Mouse (Mus musculus) forebrain, embryonic 12.5 days (tissue): ENCODE results near the gene Npr2. TPM values are rescaled to one million over a fixed set of nuclear protein-coding genes. Genes with fewer than 3 reads are reported as not detected.

ENCODE experiments used
- ATAC-seq: fragments of 200-750 bp; cut with Nextera tagmentation; 2 replicates; pipeline ENCODE4 v1.8.0; 2017; ENCODE audit warnings: moderate TSS enrichment; ENCODE audit not compliant: low FRiP score
- H3K27ac ChIP-seq: fragments of 300-500 bp; sonication (generic); 2 replicates; pipeline ENCODE4 v1.5.1; 2016; ENCODE audit warnings: mild to moderate bottlenecking
- H3K27me3 ChIP-seq: fragments of 300-500 bp; sonication (generic); 2 replicates; pipeline ENCODE4 v1.6.1; 2016; ENCODE audit warnings: mild to moderate bottlenecking
- H3K36me3 ChIP-seq: fragments of 300-500 bp; sonication (generic); replicated peaks from 2 replicates; pipeline ENCODE4 v1.6.1; 2016; ENCODE audit warnings: mild to moderate bottlenecking
- H3K4me1 ChIP-seq: fragments of 300-500 bp; sonication (generic); 2 replicates; pipeline ENCODE4 v1.6.1; 2016
- H3K4me2 ChIP-seq: fragments of 300-500 bp; sonication (generic); 2 replicates; pipeline ENCODE4 v1.6.1; 2016; ENCODE audit warnings: mild to moderate bottlenecking, moderate library complexity
- H3K4me3 ChIP-seq: fragments of 300-500 bp; sonication (generic); replicated peaks from 2 replicates; pipeline ENCODE4 v1.5.1; 2016; ENCODE audit warnings: mild to moderate bottlenecking
- H3K9ac ChIP-seq: fragments of 300-500 bp; sonication (generic); 2 replicates; pipeline ENCODE4 v1.6.1; 2016; ENCODE audit warnings: mild to moderate bottlenecking
- H3K9me3 ChIP-seq: fragments of 300-500 bp; sonication (generic); 2 replicates; pipeline ENCODE4 v1.6.1; 2016
- WGBS: fragments of 180-500 bp; shearing (Covaris S2); methylation state at CpG from one replicate; pipeline ENCODE4 v1.1.7; 2016; 5-methylcytosine and 5-hydroxymethylcytosine counted together
- polyA plus RNA-seq: library from polyadenylated mRNA; unstranded; fragments of >200 nt; fragmentation: Nextera tagmentation; extraction: Ambion mirVana; gene quantifications from 2 replicates; pipeline ENCODE4 v1.2.1, GENCODE M21; 2016

Npr2 gene
- polyA plus RNA-seq, 1 experiment from 2014 or later = 14.9 TPM

GRCm38 (mm10) chr4:43656339-43657109 lies 24.8 kb downstream of the Npr2 start, which contains the start of gene Hint2:
Hint2 (minus strand) TSS chr4:43656466.
- peaks cover 18% of the 10 kb centered on the region for H3K4me1 ChIP-seq
- no peaks in the 10 kb centered on the region for H3K9me3 ChIP-seq
- peak within 1 kb of the TSS; percentile 91 for H3K27ac ChIP-seq
- peak; percentile 96 for ATAC-seq
- peak within 1 kb of the TSS; percentile 81 for H3K9ac ChIP-seq
- H3K4me3 ChIP-seq = peak within 1 kb of the TSS; percentile 72
- H3K36me3 ChIP-seq = peaks cover 2% of the 10 kb centered on the region; the same call in 1 of the 2 replicates
- WGBS = 1% methylated on average over 33 of the region's 34 CpGs
- H3K4me2 ChIP-seq = peak within 1 kb of the TSS; percentile 73
- peaks cover 6% of the 10 kb centered on the region for H3K27me3 ChIP-seq

- no peaks in the 10 kb centered on the region for H3K9me3 ChIP-seq
- peaks cover 18% of the 10 kb centered on the region for H3K4me1 ChIP-seq
- H3K4me3 ChIP-seq = peak overlapping the region; percentile 72
- peaks cover 12% of the 10 kb centered on the region for H3K27me3 ChIP-seq
- H3K9ac ChIP-seq = no peak overlapping the region
- peak overlapping the region; percentile 73 for H3K4me2 ChIP-seq
- H3K27ac ChIP-seq = no peak overlapping the region
- no peak for ATAC-seq
- H3K36me3 ChIP-seq = no peaks in the 10 kb centered on the region
- 63% methylated on average over 4 of the region's 4 CpGs for WGBS
Observed at GRCm38 (mm10) chr4:43657146-43657545, 25.4 kb downstream of the Npr2 start.

GRCm38 (mm10) chr4:43666412-43666811 lies 34.7 kb downstream of the Npr2 start:
- Histone ChIP-seq H3K27me3 (peaks cover 43% of the 10 kb centered on the region), H3K9ac (no peak overlapping the region), H3K36me3 (no peaks in the 10 kb centered on the region), H3K27ac (no peak overlapping the region), H3K9me3 (no peaks in the 10 kb centered on the region), H3K4me2 (no peak overlapping the region), H3K4me1 (peaks cover 25% of the 10 kb centered on the region), H3K4me3 (no peak overlapping the region)
- ATAC-seq = no peak
- WGBS = 28% methylated on average over 4 of the region's 4 CpGs

- Histone ChIP-seq H3K4me2 (peak within 1 kb of the TSS; percentile 85), H3K27me3 (peaks cover 22% of the 10 kb centered on the region), H3K4me3 (peak within 1 kb of the TSS; percentile 77), H3K4me1 (peaks cover 39% of the 10 kb centered on the region), H3K36me3 (no peaks in the 10 kb centered on the region), H3K9ac (peak within 1 kb of the TSS; percentile 84), H3K27ac (no peak within 1 kb of the TSS; the same call in 1 of the 2 replicates), H3K9me3 (no peaks in the 10 kb centered on the region)
- peak; percentile 95 for ATAC-seq
- 4% methylated on average over 24 of the region's 41 CpGs for WGBS
Observed at GRCm38 (mm10) chr4:43668782-43669427, 37.2 kb downstream of the Npr2 start, which contains the start of the genes Tmem8b and Fam221b. Tmem8b (plus strand) TSS chr4:43668971. Fam221b (minus strand) TSS chr4:43669145.

- H3K9ac ChIP-seq = peak overlapping the region; percentile 84
- peak overlapping the region; percentile 85 for H3K4me2 ChIP-seq
- H3K4me1 ChIP-seq = peaks cover 39% of the 10 kb centered on the region
- peak; percentile 58 for ATAC-seq
- H3K4me3 ChIP-seq = peak overlapping the region; percentile 77
- H3K27ac ChIP-seq = no peak overlapping the region; the same call in 1 of the 2 replicates
- peaks cover 22% of the 10 kb centered on the region for H3K27me3 ChIP-seq
- under 1% methylated on average over 19 of the region's 25 CpGs for WGBS
- H3K36me3 ChIP-seq = peaks cover 4% of the 10 kb centered on the region
- H3K9me3 ChIP-seq = no peaks in the 10 kb centered on the region
Observed at GRCm38 (mm10) chr4:43669428-43669794, 37.7 kb downstream of the Npr2 start.

GRCm38 (mm10) chr4:43672070-43672469 lies 40.3 kb downstream of the Npr2 start:
- Histone ChIP-seq H3K9me3 (no peaks in the 10 kb centered on the region), H3K4me1 (peaks cover 39% of the 10 kb centered on the region), H3K4me2 (peak overlapping the region; percentile 21), H3K27ac (no peak overlapping the region), H3K4me3 (no peak overlapping the region), H3K9ac (no peak overlapping the region), H3K36me3 (peaks cover 19% of the 10 kb centered on the region), H3K27me3 (no peaks in the 10 kb centered on the region)
- peak; percentile 24; the same call in 1 of the 2 replicates for ATAC-seq
- WGBS = 7% methylated on average over 2 of the region's 2 CpGs

- no peak overlapping the region for H3K4me3 ChIP-seq
- peaks cover 34% of the 10 kb centered on the region for H3K36me3 ChIP-seq
- peaks cover 35% of the 10 kb centered on the region for H3K4me1 ChIP-seq
- no peak overlapping the region for H3K27ac ChIP-seq
- H3K9me3 ChIP-seq = no peaks in the 10 kb centered on the region
- ATAC-seq = no peak
- no peak overlapping the region for H3K4me2 ChIP-seq
- no peak overlapping the region for H3K9ac ChIP-seq
- H3K27me3 ChIP-seq = no peaks in the 10 kb centered on the region
- WGBS = 85% methylated on average over 8 of the region's 8 CpGs
Observed at GRCm38 (mm10) chr4:43673703-43674102, 42.0 kb downstream of the Npr2 start.

- Histone ChIP-seq H3K4me1 (peaks cover 29% of the 10 kb centered on the region), H3K27me3 (no peaks in the 10 kb centered on the region), H3K9ac (no peak overlapping the region), H3K4me2 (no peak overlapping the region), H3K27ac (no peak overlapping the region), H3K9me3 (no peaks in the 10 kb centered on the region), H3K4me3 (no peak overlapping the region), H3K36me3 (peaks cover 39% of the 10 kb centered on the region)
- 84% methylated on average over 5 of the region's 5 CpGs for WGBS
- ATAC-seq = no peak
Observed at GRCm38 (mm10) chr4:43674974-43675373, 43.2 kb downstream of the Npr2 start.

GRCm38 (mm10) chr4:43675608-43676007 lies 43.9 kb downstream of the Npr2 start:
- no peak for ATAC-seq
- Histone ChIP-seq H3K36me3 (peaks cover 41% of the 10 kb centered on the region), H3K9ac (no peak overlapping the region), H3K4me2 (no peak overlapping the region), H3K4me3 (no peak overlapping the region), H3K27ac (no peak overlapping the region), H3K27me3 (no peaks in the 10 kb centered on the region), H3K4me1 (peaks cover 22% of the 10 kb centered on the region), H3K9me3 (no peaks in the 10 kb centered on the region)
- WGBS = 88% methylated on average over 4 of the region's 4 CpGs

GRCm38 (mm10) chr4:43678541-43678940 lies 46.8 kb downstream of the Npr2 start:
- H3K4me3 ChIP-seq = no peak overlapping the region
- H3K9me3 ChIP-seq = no peaks in the 10 kb centered on the region
- no peak for ATAC-seq
- WGBS = 89% methylated on average over 6 of the region's 6 CpGs
- no peaks in the 10 kb centered on the region for H3K4me1 ChIP-seq
- no peaks in the 10 kb centered on the region for H3K27me3 ChIP-seq
- peaks cover 62% of the 10 kb centered on the region for H3K36me3 ChIP-seq
- no peak overlapping the region for H3K4me2 ChIP-seq
- H3K9ac ChIP-seq = no peak overlapping the region
- no peak overlapping the region for H3K27ac ChIP-seq

- Histone ChIP-seq H3K27me3 (no peaks in the 10 kb centered on the region), H3K4me1 (no peaks in the 10 kb centered on the region), H3K36me3 (peaks cover 64% of the 10 kb centered on the region), H3K27ac (no peak overlapping the region), H3K9ac (no peak overlapping the region), H3K9me3 (no peaks in the 10 kb centered on the region), H3K4me2 (no peak overlapping the region), H3K4me3 (no peak overlapping the region)
- no peak for ATAC-seq
- WGBS = 92% methylated on average over 7 of the region's 7 CpGs
Observed at GRCm38 (mm10) chr4:43679416-43680043, 47.8 kb downstream of the Npr2 start.

- Histone ChIP-seq H3K4me1 (no peaks in the 10 kb centered on the region), H3K4me3 (no peak overlapping the region), H3K27me3 (no peaks in the 10 kb centered on the region), H3K9me3 (no peaks in the 10 kb centered on the region), H3K36me3 (peaks cover 52% of the 10 kb centered on the region), H3K9ac (no peak overlapping the region), H3K27ac (no peak overlapping the region), H3K4me2 (no peak overlapping the region)
- 95% methylated on average over 17 of the region's 17 CpGs for WGBS
- no peak for ATAC-seq
Observed at GRCm38 (mm10) chr4:43690021-43690420, 58.3 kb downstream of the Npr2 start.
